Comparison of ENCODE assay signal across 13 mouse cellular contexts in the genomic region with DNA sequence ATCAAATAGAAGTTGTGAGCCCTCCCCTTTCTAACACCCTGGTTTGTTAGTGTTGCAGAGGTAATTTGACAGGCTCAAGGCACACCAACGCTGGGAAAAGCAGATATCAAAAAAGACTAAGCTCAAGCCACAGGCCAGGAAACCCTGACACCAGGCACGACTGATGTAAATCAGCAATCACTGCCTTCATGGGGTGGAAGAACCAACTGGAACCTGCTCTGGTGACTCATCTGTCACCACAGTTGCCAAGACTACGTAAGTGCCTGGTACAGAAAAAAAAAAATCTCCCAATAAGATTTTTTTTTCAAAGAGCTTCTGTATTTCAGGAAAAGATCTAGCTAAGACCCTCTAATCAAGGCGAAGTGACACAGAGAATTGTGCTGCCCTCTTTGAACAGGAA.
A peak's percentile ranks its signal among the peaks of the same experiment; 100 is the strongest.
DNase-seq lines count a peak whose midpoint lies in the region; ATAC-seq lines count a peak whose summit lies in the region.
"Had no signal": no experiment of that assay in that cellular context is flagged by ENCODE, and none has a peak within 500 bp of the region (broad histone marks: within the 10 kb centered on the region; RNA-seq: fewer than 3 reads in every experiment).

No protein-coding gene starts in this region.

- no peaks in the 10 kb centered on the region for H3K9me3 ChIP-seq in midbrain, embryonic 11.5 days (ENCODE audit: control insufficient read depth, low read length)
- H3K9me3 ChIP-seq: neural tube, embryonic 15.5 days had no signal

- no peak overlapping the region for H3K4me2 ChIP-seq in midbrain, embryonic 11.5 days
- H3K4me2 ChIP-seq: neural tube, embryonic 15.5 days had no signal

- H3K4me3 ChIP-seq in midbrain, embryonic 11.5 days (ENCODE audit: low read depth, low read length), result no peak overlapping the region
- H3K4me3 ChIP-seq: neural tube, embryonic 15.5 days had no signal

- no peak overlapping the region for H3K27ac ChIP-seq in midbrain, embryonic 11.5 days (ENCODE audit: low read depth, low read length)
- H3K27ac ChIP-seq: kidney, postnatal 0 days; neural tube, embryonic 15.5 days had no signal

- no peaks in the 10 kb centered on the region for H3K27me3 ChIP-seq in midbrain, embryonic 11.5 days (ENCODE audit: control insufficient read depth, insufficient read depth, low read length)
- H3K27me3 ChIP-seq: neural tube, embryonic 15.5 days had no signal

- DNase-seq in left cerebral cortex, adult 11 months (ENCODE audit: low spot score), result peak; percentile 10
- no peak for DNase-seq in left cerebral cortex, postnatal 36 days (ENCODE audit: low spot score in 2 of 2)
- peak; percentile 96 for DNase-seq in 416B (ENCODE audit: low read depth)
- DNase-seq in Muller cell, postnatal 12 days (ENCODE audit: inconsistent ontology term), result peak; percentile 16
- DNase-seq in heart, postnatal 4 days, result no peak
- DNase-seq in ovary, postnatal 10 days (ENCODE audit: low spot score), result no peak
- no peak for DNase-seq in midbrain, embryonic 11.5 days (ENCODE audit: low spot score, missing footprints)
- DNase-seq: heart, adult 11 months; heart, postnatal 14 days; liver had no signal

- 79% methylated on average over 4 of the region's 4 CpGs for WGBS in midbrain, embryonic 11.5 days

- peak; percentile 68 for ATAC-seq in common myeloid progenitor, adult 5-6 weeks (replicated peaks; ENCODE audit: low read depth, poor library complexity, severe bottlenecking)
- no peak for ATAC-seq in midbrain, embryonic 11.5 days (ENCODE audit: low FRiP score)

- intact Hi-C loops in left cerebral cortex, postnatal 36 days (cut with DNase I), result no loop called here

- H3K9ac ChIP-seq in midbrain, embryonic 11.5 days (ENCODE audit: low read length), result no peak overlapping the region
- H3K9ac ChIP-seq: neural tube, embryonic 15.5 days had no signal

- no peaks in the 10 kb centered on the region for H3K36me3 ChIP-seq in midbrain, embryonic 11.5 days (ENCODE audit: control insufficient read depth, insufficient read depth, low read length)
- H3K36me3 ChIP-seq: neural tube, embryonic 15.5 days had no signal

- H3K4me1 ChIP-seq in midbrain, embryonic 11.5 days (ENCODE audit: control insufficient read depth, insufficient read depth, low read length), result no peaks in the 10 kb centered on the region

Comparison
In these comparisons a context has a peak if more than half of its experiments do, and no peak if none do; other contexts are left out.
1. DNase-seq: peak in left cerebral cortex, adult 11 months (single experiment), 416B (single experiment) and Muller cell, postnatal 12 days (single experiment); none in left cerebral cortex, postnatal 36 days (0 of 2), heart, postnatal 4 days (single experiment), ovary, postnatal 10 days (single experiment) and midbrain, embryonic 11.5 days (single experiment).